Mouse (Mus musculus): ENCODE measurements at regions not wholly inside any gene's neighbourhood (a gene's known extent, or its start where the extent isn't known, plus 50 kb on each side); places are given as distances from the start of the nearest gene placed in this dataset.

GRCm38 (mm10) chr4:71356310-71356709 lies 401.5 kb downstream of the Gm11232 start:
- H3K4me2 ChIP-seq (ENCODE audit: low read depth, low read length): no peak overlapping the region
- TF ChIP-seq EP300 (IDR thresholded peaks at IDR 0.05; ENCODE audit: low read depth) (no peak), CTCF (IDR thresholded peaks at IDR 0.05; ENCODE audit: low read depth) (no peak)

GRCm38 (mm10) chr4:71351880-71352279 lies 405.9 kb downstream of the Gm11232 start:
- DNase-seq (ENCODE audit: low spot score): no peak
- 67% methylated on average over 2 of the region's 2 CpGs for WGBS
- no peak for ATAC-seq (ENCODE audit: insufficient read depth, low read depth)

More at GRCm38 (mm10) chr4:71356310-71356709, 401.5 kb downstream of the Gm11232 start:
- 44% methylated on average over 1 of the region's 1 CpGs for WGBS
- H3K36me3 ChIP-seq (replicated peaks; ENCODE audit: control insufficient read depth, insufficient read depth, low read length): no peaks in the 10 kb centered on the region
- H3K27me3 ChIP-seq (ENCODE audit: control insufficient read depth, insufficient read depth, low read length): no peaks in the 10 kb centered on the region
- H3K9ac ChIP-seq (replicated peaks; ENCODE audit: low read depth, low read length): no peak overlapping the region
- H3K4me3 ChIP-seq (ENCODE audit: low read depth, low read length): no peak overlapping the region
- no peak overlapping the region for H3K27ac ChIP-seq (ENCODE audit: low read depth)
- H3K4me1 ChIP-seq (ENCODE audit: control insufficient read depth, insufficient read depth): no peaks in the 10 kb centered on the region
- no peaks in the 10 kb centered on the region for H3K9me3 ChIP-seq (replicated peaks; ENCODE audit: control insufficient read depth, low read length)
- ATAC-seq (ENCODE audit: insufficient read depth, low read depth) (no peak), DNase-seq (ENCODE audit: low spot score) (no peak)

GRCm38 (mm10) chr4:71343068-71343467 lies 414.7 kb downstream of the Gm11232 start:
- Histone ChIP-seq H3K27ac (ENCODE audit: low read depth) (no peak overlapping the region), H3K27me3 (ENCODE audit: control insufficient read depth, insufficient read depth, low read length) (no peaks in the 10 kb centered on the region), H3K36me3 (replicated peaks; ENCODE audit: control insufficient read depth, insufficient read depth, low read length) (no peaks in the 10 kb centered on the region), H3K9ac (replicated peaks; ENCODE audit: low read depth, low read length) (no peak overlapping the region), H3K4me1 (ENCODE audit: control insufficient read depth, insufficient read depth) (no peaks in the 10 kb centered on the region), H3K4me2 (ENCODE audit: low read depth, low read length) (no peak overlapping the region), H3K9me3 (replicated peaks; ENCODE audit: control insufficient read depth, low read length) (no peaks in the 10 kb centered on the region), H3K4me3 (ENCODE audit: low read depth, low read length) (no peak overlapping the region)
- no peak for ATAC-seq (ENCODE audit: insufficient read depth, low read depth)
- 85% methylated on average over 3 of the region's 3 CpGs for WGBS
- TF ChIP-seq CTCF (IDR thresholded peaks at IDR 0.05; ENCODE audit: low read depth) (no peak), EP300 (IDR thresholded peaks at IDR 0.05; ENCODE audit: low read depth) (no peak)
- DNase-seq (ENCODE audit: low spot score): no peak

More at GRCm38 (mm10) chr4:71351880-71352279, 405.9 kb downstream of the Gm11232 start:
- Histone ChIP-seq H3K36me3 (replicated peaks; ENCODE audit: control insufficient read depth, insufficient read depth, low read length) (no peaks in the 10 kb centered on the region), H3K9ac (replicated peaks; ENCODE audit: low read depth, low read length) (no peak overlapping the region), H3K27me3 (ENCODE audit: control insufficient read depth, insufficient read depth, low read length) (no peaks in the 10 kb centered on the region), H3K4me3 (ENCODE audit: low read depth, low read length) (no peak overlapping the region), H3K9me3 (replicated peaks; ENCODE audit: control insufficient read depth, low read length) (no peaks in the 10 kb centered on the region), H3K27ac (ENCODE audit: low read depth) (no peak overlapping the region), H3K4me2 (ENCODE audit: low read depth, low read length) (no peak overlapping the region), H3K4me1 (ENCODE audit: control insufficient read depth, insufficient read depth) (no peaks in the 10 kb centered on the region)
- TF ChIP-seq CTCF (IDR thresholded peaks at IDR 0.05; ENCODE audit: low read depth) (no peak), EP300 (IDR thresholded peaks at IDR 0.05; ENCODE audit: low read depth) (no peak)

DNA sequence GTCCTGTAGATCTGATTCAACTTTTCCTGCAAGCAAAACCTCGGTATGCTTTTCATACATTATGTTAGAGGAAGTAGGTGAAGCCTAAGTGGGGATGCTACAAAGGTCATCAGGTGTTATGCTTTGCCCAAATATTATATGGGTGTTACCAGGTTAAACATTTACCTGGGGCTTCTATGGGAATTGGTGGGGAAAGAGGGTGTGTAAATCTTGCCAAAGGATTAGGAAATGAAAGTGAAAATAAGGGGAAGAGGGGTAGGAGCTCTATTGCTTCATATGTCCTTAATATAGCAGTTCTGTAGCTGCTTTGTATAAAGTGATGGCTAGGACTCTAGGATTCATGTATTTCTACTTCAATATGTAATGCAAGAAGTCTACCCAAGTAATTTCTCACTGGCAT lies 419.2 kb downstream of the Gm11232 start:
- ATAC-seq (ENCODE audit: insufficient read depth, low read depth) (no peak), DNase-seq (ENCODE audit: low spot score) (no peak)
- Histone ChIP-seq H3K36me3 (replicated peaks; ENCODE audit: control insufficient read depth, insufficient read depth, low read length) (no peaks in the 10 kb centered on the region), H3K9ac (replicated peaks; ENCODE audit: low read depth, low read length) (no peak overlapping the region), H3K4me1 (ENCODE audit: control insufficient read depth, insufficient read depth) (no peaks in the 10 kb centered on the region), H3K4me2 (ENCODE audit: low read depth, low read length) (no peak overlapping the region), H3K27me3 (ENCODE audit: control insufficient read depth, insufficient read depth, low read length) (no peaks in the 10 kb centered on the region), H3K27ac (ENCODE audit: low read depth) (no peak overlapping the region), H3K4me3 (ENCODE audit: low read depth, low read length) (no peak overlapping the region), H3K9me3 (replicated peaks; ENCODE audit: control insufficient read depth, low read length) (no peaks in the 10 kb centered on the region)
- TF ChIP-seq EP300 (IDR thresholded peaks at IDR 0.05; ENCODE audit: low read depth): no peak
- TF ChIP-seq CTCF (IDR thresholded peaks at IDR 0.05; ENCODE audit: low read depth): no peak
- WGBS: 53% methylated on average over 1 of the region's 1 CpGs

DNA sequence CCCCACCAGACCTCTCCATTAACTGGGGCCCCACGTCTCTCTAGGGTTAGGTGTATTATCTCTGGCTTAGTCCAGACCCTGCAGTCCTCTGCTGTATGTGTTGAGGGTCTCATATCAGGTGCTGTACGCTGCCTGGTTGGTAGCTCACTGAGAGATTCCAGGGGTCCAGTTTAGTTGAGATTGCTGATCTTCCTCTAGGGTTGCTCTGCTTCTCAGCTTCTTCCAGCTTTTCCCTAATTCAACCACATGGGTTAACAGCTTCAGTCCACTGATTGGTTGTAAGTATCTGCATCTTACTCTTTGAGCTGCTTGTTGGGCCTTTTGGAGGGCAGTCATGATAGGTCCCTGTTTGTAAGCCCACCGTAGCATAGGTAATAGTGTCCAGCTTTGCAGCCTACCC lies 425.1 kb downstream of the Gm11232 start:
- TF ChIP-seq EP300 (IDR thresholded peaks at IDR 0.05; ENCODE audit: low read depth) (no peak), CTCF (IDR thresholded peaks at IDR 0.05; ENCODE audit: low read depth) (no peak)
- no peak overlapping the region for H3K9ac ChIP-seq (replicated peaks; ENCODE audit: low read depth, low read length)
- H3K4me1 ChIP-seq (ENCODE audit: control insufficient read depth, insufficient read depth): no peaks in the 10 kb centered on the region
- H3K4me2 ChIP-seq (ENCODE audit: low read depth, low read length): no peak overlapping the region
- H3K4me3 ChIP-seq (ENCODE audit: low read depth, low read length): no peak overlapping the region
- no peaks in the 10 kb centered on the region for H3K9me3 ChIP-seq (replicated peaks; ENCODE audit: control insufficient read depth, low read length)
- no peak overlapping the region for H3K27ac ChIP-seq (ENCODE audit: low read depth)
- H3K27me3 ChIP-seq (ENCODE audit: control insufficient read depth, insufficient read depth, low read length): no peaks in the 10 kb centered on the region
- H3K36me3 ChIP-seq (replicated peaks; ENCODE audit: control insufficient read depth, insufficient read depth, low read length): no peaks in the 10 kb centered on the region
- WGBS: 77% methylated on average over 3 of the region's 3 CpGs
- DNase-seq (ENCODE audit: low spot score) (no peak), ATAC-seq (ENCODE audit: insufficient read depth, low read depth) (no peak)

DNA sequence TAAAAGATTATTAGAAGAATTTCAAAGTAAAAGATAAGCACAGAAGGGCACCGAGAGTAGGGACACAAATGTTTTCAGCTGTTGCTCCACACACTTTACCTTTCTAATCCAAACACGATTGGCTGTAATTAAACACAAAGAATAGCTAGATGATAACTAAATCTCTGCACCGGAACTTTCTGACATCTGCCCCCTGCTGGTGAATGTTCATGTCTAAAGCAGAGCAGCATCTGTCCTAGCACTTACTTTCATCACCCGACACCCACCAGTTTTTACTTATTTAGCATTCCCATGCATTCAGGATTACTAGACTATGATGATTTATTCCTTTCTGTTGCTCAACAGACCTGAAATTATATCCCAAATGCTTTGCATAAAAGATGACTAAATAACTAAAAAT lies 425.7 kb downstream of the Gm11232 start:
- TF ChIP-seq EP300 (IDR thresholded peaks at IDR 0.05; ENCODE audit: low read depth) (no peak), CTCF (IDR thresholded peaks at IDR 0.05; ENCODE audit: low read depth) (no peak)
- Histone ChIP-seq H3K9ac (replicated peaks; ENCODE audit: low read depth, low read length) (no peak overlapping the region), H3K36me3 (replicated peaks; ENCODE audit: control insufficient read depth, insufficient read depth, low read length) (no peaks in the 10 kb centered on the region), H3K4me1 (ENCODE audit: control insufficient read depth, insufficient read depth) (no peaks in the 10 kb centered on the region), H3K27ac (ENCODE audit: low read depth) (no peak overlapping the region), H3K4me2 (ENCODE audit: low read depth, low read length) (no peak overlapping the region), H3K9me3 (replicated peaks; ENCODE audit: control insufficient read depth, low read length) (no peaks in the 10 kb centered on the region), H3K4me3 (ENCODE audit: low read depth, low read length) (no peak overlapping the region), H3K27me3 (ENCODE audit: control insufficient read depth, insufficient read depth, low read length) (no peaks in the 10 kb centered on the region)
- DNase-seq (ENCODE audit: low spot score): no peak
- ATAC-seq (ENCODE audit: insufficient read depth, low read depth): no peak
- WGBS: 67% methylated on average over 4 of the region's 4 CpGs
